Mouse (Mus musculus): ENCODE results near the gene Raly. TPM values are rescaled to one million over a fixed set of nuclear protein-coding genes. Genes with fewer than 3 reads are reported as not detected.

The Raly gene
- polyA plus RNA-seq, 1 experiment from 2014 or later = 77.6 TPM

- H3K27ac ChIP-seq = no peak overlapping the region
- H3K36me3 ChIP-seq = peaks cover 15% of the 10 kb centered on the region
- WGBS = 91% methylated on average over 1 of the region's 1 CpGs
- no peaks in the 10 kb centered on the region for H3K27me3 ChIP-seq (ENCODE audit: insufficient read depth, poor library complexity, severe bottlenecking)
- no peak for DNase-seq (ENCODE audit: low spot score)
- H3K4me1 ChIP-seq (replicated peaks) = peaks cover 13% of the 10 kb centered on the region; the same call in 1 of the 2 replicates
- no peak overlapping the region for H3K4me3 ChIP-seq
- no peaks in the 10 kb centered on the region for H3K9me3 ChIP-seq
Observed at GRCm38 (mm10) chr2:154820346-154820745, 29.4 kb downstream of the Raly start.

- Histone ChIP-seq H3K9me3 (no peaks in the 10 kb centered on the region), H3K27me3 (ENCODE audit: insufficient read depth, poor library complexity, severe bottlenecking) (no peaks in the 10 kb centered on the region), H3K27ac (no peak overlapping the region), H3K4me3 (no peak overlapping the region), H3K4me1 (replicated peaks) (no peaks in the 10 kb centered on the region), H3K36me3 (peaks cover 23% of the 10 kb centered on the region)
- WGBS = 90% methylated on average over 1 of the region's 1 CpGs
- no peak for DNase-seq (ENCODE audit: low spot score)
Observed at GRCm38 (mm10) chr2:154826054-154826538, 35.2 kb downstream of the Raly start.

- Histone ChIP-seq H3K9me3 (no peaks in the 10 kb centered on the region), H3K36me3 (peaks cover 16% of the 10 kb centered on the region), H3K27me3 (ENCODE audit: insufficient read depth, poor library complexity, severe bottlenecking) (no peaks in the 10 kb centered on the region), H3K4me1 (replicated peaks) (no peaks in the 10 kb centered on the region), H3K4me3 (no peak overlapping the region), H3K27ac (no peak overlapping the region)
- no peak for DNase-seq (ENCODE audit: low spot score)
- 79% methylated on average over 4 of the region's 4 CpGs for WGBS
Observed at GRCm38 (mm10) chr2:154827521-154827920, 36.6 kb downstream of the Raly start.

- no peaks in the 10 kb centered on the region for H3K27me3 ChIP-seq (ENCODE audit: insufficient read depth, poor library complexity, severe bottlenecking)
- DNase-seq (ENCODE audit: low spot score) = no peak
- 0 out of 2 replicates have a peak, but pooled peaks cover 4% of the 10 kb centered on the region for H3K9me3 ChIP-seq
- H3K36me3 ChIP-seq = peaks cover 54% of the 10 kb centered on the region
- no peak overlapping the region for H3K27ac ChIP-seq
- H3K4me1 ChIP-seq (replicated peaks) = no peaks in the 10 kb centered on the region
- no peak overlapping the region for H3K4me3 ChIP-seq
- WGBS = 82% methylated on average over 4 of the region's 4 CpGs
Observed at GRCm38 (mm10) chr2:154832471-154832870, 41.6 kb downstream of the Raly start.

GRCm38 (mm10) chr2:154834149-154834865 is 43.4 kb downstream of the Raly start:
- H3K9me3 ChIP-seq = 0 out of 2 replicates have a peak, but pooled peaks cover 17% of the 10 kb centered on the region
- no peaks in the 10 kb centered on the region for H3K4me1 ChIP-seq (replicated peaks)
- DNase-seq (ENCODE audit: low spot score) = no peak
- H3K27ac ChIP-seq = no peak overlapping the region
- H3K27me3 ChIP-seq (ENCODE audit: insufficient read depth, poor library complexity, severe bottlenecking) = no peaks in the 10 kb centered on the region
- H3K4me3 ChIP-seq = no peak overlapping the region
- peaks cover 70% of the 10 kb centered on the region for H3K36me3 ChIP-seq
- 95% methylated on average over 6 of the region's 6 CpGs for WGBS

GRCm38 (mm10) chr2:154836537-154836936 is 45.6 kb downstream of the Raly start:
- Histone ChIP-seq H3K36me3 (peaks cover 81% of the 10 kb centered on the region), H3K9me3 (peaks cover 33% of the 10 kb centered on the region; the same call in 1 of the 2 replicates), H3K4me1 (replicated peaks) (no peaks in the 10 kb centered on the region), H3K4me3 (no peak overlapping the region), H3K27me3 (ENCODE audit: insufficient read depth, poor library complexity, severe bottlenecking) (no peaks in the 10 kb centered on the region), H3K27ac (no peak overlapping the region)
- 89% methylated on average over 2 of the region's 2 CpGs for WGBS
- DNase-seq (ENCODE audit: low spot score) = no peak

- H3K27me3 ChIP-seq (ENCODE audit: insufficient read depth, poor library complexity, severe bottlenecking) = no peaks in the 10 kb centered on the region
- H3K9me3 ChIP-seq = no peaks in the 10 kb centered on the region
- no peaks in the 10 kb centered on the region for H3K4me1 ChIP-seq (replicated peaks)
- no peak overlapping the region for H3K4me3 ChIP-seq
- H3K27ac ChIP-seq = no peak overlapping the region
- no peak for DNase-seq (ENCODE audit: low spot score)
- H3K36me3 ChIP-seq = peaks cover 47% of the 10 kb centered on the region
Observed at GRCm38 (mm10) chr2:154848086-154848485, 57.2 kb downstream of the Raly start.

- Histone ChIP-seq H3K27me3 (ENCODE audit: insufficient read depth, poor library complexity, severe bottlenecking) (no peaks in the 10 kb centered on the region), H3K36me3 (peaks cover 52% of the 10 kb centered on the region), H3K4me3 (no peak overlapping the region), H3K4me1 (replicated peaks) (no peaks in the 10 kb centered on the region), H3K27ac (no peak overlapping the region), H3K9me3 (no peaks in the 10 kb centered on the region)
- DNase-seq (ENCODE audit: low spot score) = peak; percentile 22
- 85% methylated on average over 1 of the region's 1 CpGs for WGBS
Observed at GRCm38 (mm10) chr2:154855383-154855782, 64.5 kb downstream of the Raly start.

GRCm38 (mm10) chr2:154863672-154864071 is 72.8 kb downstream of the Raly start:
- Histone ChIP-seq H3K4me1 (replicated peaks) (no peaks in the 10 kb centered on the region), H3K27me3 (ENCODE audit: insufficient read depth, poor library complexity, severe bottlenecking) (no peaks in the 10 kb centered on the region), H3K4me3 (no peak overlapping the region), H3K27ac (no peak overlapping the region), H3K9me3 (no peaks in the 10 kb centered on the region), H3K36me3 (peaks cover 100% of the 10 kb centered on the region)
- WGBS = 89% methylated on average over 13 of the region's 13 CpGs
- no peak for DNase-seq (ENCODE audit: low spot score)

- H3K4me1 ChIP-seq (replicated peaks) = no peaks in the 10 kb centered on the region
- no peak for DNase-seq (ENCODE audit: low spot score)
- 84% methylated on average over 3 of the region's 3 CpGs for WGBS
- no peaks in the 10 kb centered on the region for H3K9me3 ChIP-seq
- peaks cover 100% of the 10 kb centered on the region for H3K36me3 ChIP-seq
- H3K27me3 ChIP-seq (ENCODE audit: insufficient read depth, poor library complexity, severe bottlenecking) = no peaks in the 10 kb centered on the region
- no peak overlapping the region for H3K4me3 ChIP-seq
- no peak overlapping the region for H3K27ac ChIP-seq
Observed at GRCm38 (mm10) chr2:154865696-154866095, 74.8 kb downstream of the Raly start.

GRCm38 (mm10) chr2:154868106-154868505 is 77.2 kb downstream of the Raly start:
- H3K4me1 ChIP-seq (replicated peaks) = no peaks in the 10 kb centered on the region
- H3K27ac ChIP-seq = no peak overlapping the region
- peaks cover 97% of the 10 kb centered on the region for H3K36me3 ChIP-seq
- H3K4me3 ChIP-seq = no peak overlapping the region
- WGBS = 96% methylated on average over 1 of the region's 1 CpGs
- H3K27me3 ChIP-seq (ENCODE audit: insufficient read depth, poor library complexity, severe bottlenecking) = no peaks in the 10 kb centered on the region
- no peak for DNase-seq (ENCODE audit: low spot score)
- H3K9me3 ChIP-seq = no peaks in the 10 kb centered on the region

GRCm38 (mm10) chr2:154869954-154870641 is 79.2 kb downstream of the Raly start:
- no peak overlapping the region for H3K4me3 ChIP-seq
- H3K27me3 ChIP-seq (ENCODE audit: insufficient read depth, poor library complexity, severe bottlenecking) = no peaks in the 10 kb centered on the region
- H3K36me3 ChIP-seq = peaks cover 97% of the 10 kb centered on the region
- H3K27ac ChIP-seq = no peak overlapping the region
- no peaks in the 10 kb centered on the region for H3K9me3 ChIP-seq
- no peaks in the 10 kb centered on the region for H3K4me1 ChIP-seq (replicated peaks)
- DNase-seq (ENCODE audit: low spot score) = no peak

- Histone ChIP-seq H3K27ac (no peak overlapping the region), H3K36me3 (peaks cover 97% of the 10 kb centered on the region), H3K9me3 (no peaks in the 10 kb centered on the region), H3K27me3 (ENCODE audit: insufficient read depth, poor library complexity, severe bottlenecking) (no peaks in the 10 kb centered on the region), H3K4me1 (replicated peaks) (no peaks in the 10 kb centered on the region), H3K4me3 (no peak overlapping the region)
- 92% methylated on average over 2 of the region's 2 CpGs for WGBS
- DNase-seq (ENCODE audit: low spot score) = no peak
Observed at GRCm38 (mm10) chr2:154876621-154877020, 85.7 kb downstream of the Raly start.

Data from hindbrain, embryonic 10.5 days (tissue).